Mouse (Mus musculus) pancreas, adult 10 weeks (tissue): ENCODE data around the gene Lum. TPM values are rescaled to one million over a fixed set of nuclear protein-coding genes. Genes with fewer than 3 reads are reported as not detected.

ENCODE experiments used
- polyA plus RNA-seq: library from polyadenylated mRNA; stranded (reverse); fragments of 350-450 nt; fragmentation: Illumina TruSeq; extraction: RNeasy Lipid Tissue Mini Kit (QIAGEN cat#74804); gene quantifications from one replicate; pipeline ENCODE4 v1.2.3, GENCODE M21; 2015; ENCODE audit warnings: low read depth, low replicate concordance; ENCODE audit not compliant: insufficient read depth

Lum gene
- 18.8 TPM for polyA plus RNA-seq

DNA sequence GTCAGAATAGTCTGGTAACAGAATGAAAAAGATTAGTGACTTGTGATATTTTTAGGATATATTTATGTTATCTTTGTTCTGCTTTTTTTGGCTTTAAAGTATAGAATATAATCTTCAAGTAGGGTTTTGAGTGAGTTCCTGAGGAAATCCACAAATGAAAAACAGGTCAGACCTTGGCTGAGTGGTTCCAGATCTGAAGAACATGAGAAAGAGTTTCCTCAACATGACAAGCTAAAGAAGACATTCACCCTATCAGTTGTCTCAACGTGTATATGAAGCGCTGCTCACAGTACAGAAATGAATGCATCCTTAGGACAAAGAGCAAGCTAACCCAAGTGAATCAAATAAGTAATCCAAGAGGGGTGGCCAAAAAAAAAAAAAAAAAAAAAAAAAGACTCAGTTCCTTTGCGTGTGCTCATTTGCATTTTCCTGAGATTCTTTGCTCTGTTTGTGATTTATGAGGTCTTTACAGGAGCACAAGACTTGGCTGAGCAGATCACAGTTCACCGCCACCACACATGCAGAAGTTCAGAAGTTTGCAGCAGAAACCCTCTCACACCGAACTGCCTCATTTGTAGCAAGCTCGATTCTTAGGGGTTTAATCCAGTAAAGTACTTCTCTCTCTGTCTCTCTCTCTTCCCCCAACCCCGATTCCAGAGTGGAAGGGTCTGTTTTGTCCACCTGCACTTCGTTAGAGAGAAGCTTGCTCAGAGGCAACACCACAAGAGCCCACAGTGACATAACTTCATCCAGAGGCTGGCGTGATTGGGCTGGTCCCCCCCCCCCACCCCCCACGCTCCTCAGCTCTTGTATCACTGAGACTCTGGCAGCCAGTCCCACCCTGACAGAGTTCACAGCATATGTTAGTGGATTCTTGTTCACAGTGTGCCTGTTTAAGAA, at the start of gene Lum:
Gene Lum (plus strand): TSS at position 172 of the 900 bp plus-strand sequence.

DNA sequence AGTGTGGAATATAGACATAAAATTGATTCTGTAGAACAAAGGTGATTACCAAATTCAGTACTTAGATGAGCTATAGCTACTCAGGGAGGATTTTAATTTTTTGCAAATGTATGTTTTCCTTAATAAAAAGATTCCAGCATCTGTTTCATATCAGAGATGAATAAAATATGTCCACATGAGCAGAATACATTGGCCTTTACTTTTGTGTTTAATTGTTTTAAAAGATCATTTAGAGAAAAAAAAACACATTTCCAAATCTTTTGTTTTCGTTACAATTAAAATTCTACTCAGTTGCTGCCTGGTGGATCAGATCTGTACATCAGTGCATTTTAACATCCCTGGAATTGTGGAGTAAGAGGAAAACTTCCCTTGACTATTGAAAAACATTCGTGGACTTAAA, 41.7 kb downstream of the Lum start, which contains the start of gene Kera:
Gene Kera (plus strand): TSS at position 301 of the 400 bp plus-strand sequence.

Other genes with a start within 250 kb of the Lum start
- gene Dcn, start 85.5 kb upstream of the Lum start, polyA plus RNA-seq = 431 TPM
- not detected for gene Kera, start 41.8 kb downstream of the Lum start, polyA plus RNA-seq
- not detected for gene Epyc, start 78.9 kb downstream of the Lum start, polyA plus RNA-seq
- not detected for gene Ccer1, start 127.9 kb downstream of the Lum start, polyA plus RNA-seq
- gene C030005K15Rik, start 161.6 kb downstream of the Lum start, polyA plus RNA-seq = not detected